Mouse (Mus musculus) heart, embryonic 14.5 days (tissue): Measurements from ENCODE around the gene Trpc4ap. TPM values are rescaled to one million over a fixed set of nuclear protein-coding genes. Genes with fewer than 3 reads are reported as not detected.
"Not testable (repeated sequence)": the region's sequence is repeated elsewhere in the genome, so short reads cannot be mapped to it uniquely, and the experiment has no call there.

Source experiments
- ATAC-seq: fragments of 200-750 bp; cut with Nextera tagmentation; 2 replicates; pipeline ENCODE4 v1.8.0; 2017; ENCODE audit warnings: low read depth, moderate TSS enrichment; ENCODE audit not compliant: insufficient number of reproducible peaks, insufficient read depth, low FRiP score
- H3K27ac ChIP-seq, 2 experiments: fragments of 200-500 bp in 1 of 2; fragments of 300-500 bp in 1 of 2; sonication (generic) in 1 of 2; replicated peaks in 1 of 2; 2 replicates each; pipeline ENCODE4 v1.5.1; 2012 to 2014; ENCODE audit warnings: low read depth in 2 of 2, low read length in 2 of 2, control low read depth in 1 of 2, mild to moderate bottlenecking in 1 of 2, mixed read lengths in 1 of 2; ENCODE audit not compliant: control insufficient read depth in 1 of 2, insufficient read depth in 1 of 2
- H3K27me3 ChIP-seq: fragments of 300-500 bp; sonication (generic); 2 replicates; pipeline ENCODE4 v1.6.1; 2014; ENCODE audit warnings: mild to moderate bottlenecking, low read length, control low read depth; ENCODE audit not compliant: control insufficient read depth, insufficient read depth
- H3K36me3 ChIP-seq: fragments of 300-500 bp; sonication (generic); 2 replicates; pipeline ENCODE4 v1.6.1; 2014; ENCODE audit warnings: mild to moderate bottlenecking, control low read depth, low read length, mixed read lengths; ENCODE audit not compliant: control insufficient read depth, insufficient read depth
- H3K4me1 ChIP-seq, 2 experiments: fragments of 200-500 bp in 1 of 2; fragments of 300-500 bp in 1 of 2; sonication (generic) in 1 of 2; 2 replicates each; pipeline ENCODE4 v1.6.1; 2012 to 2014; ENCODE audit warnings: low read length in 2 of 2, control low read depth in 1 of 2, mixed read lengths in 1 of 2; ENCODE audit not compliant: control insufficient read depth in 2 of 2, insufficient read depth in 2 of 2
- H3K4me2 ChIP-seq: fragments of 300-500 bp; sonication (generic); 2 replicates; pipeline ENCODE4 v1.6.1; 2014; ENCODE audit warnings: mild to moderate bottlenecking, low read length
- H3K4me3 ChIP-seq, 2 experiments: fragments of 200-500 bp in 1 of 2; fragments of 300-500 bp in 1 of 2; sonication (generic) in 1 of 2; 2 replicates each; pipeline ENCODE4 v1.5.1; 2012 to 2014; ENCODE audit warnings: low read length in 2 of 2, mild to moderate bottlenecking in 2 of 2, control low read depth in 1 of 2, low read depth in 1 of 2, moderate library complexity in 1 of 2; ENCODE audit not compliant: control insufficient read depth in 1 of 2, insufficient read depth in 1 of 2
- H3K9ac ChIP-seq: fragments of 300-500 bp; sonication (generic); 2 replicates; pipeline ENCODE4 v1.6.1; 2014; ENCODE audit warnings: mild to moderate bottlenecking, low read length
- H3K9me3 ChIP-seq: fragments of 300-500 bp; sonication (generic); 2 replicates; pipeline ENCODE4 v1.6.1; 2016; ENCODE audit warnings: low read length, control low read depth; ENCODE audit not compliant: control insufficient read depth
- WGBS: fragments of 180-500 bp; shearing (Covaris S2); extraction: QIAGEN DNeasy Blood & Tissue Kit; methylation state at CpG from one replicate; pipeline ENCODE4 v1.1.7; 2014; 5-methylcytosine and 5-hydroxymethylcytosine counted together
- polyA plus RNA-seq: library from polyadenylated mRNA; unstranded; fragments of >200 nt; fragmentation: Nextera tagmentation; extraction: Ambion mirVana; gene quantifications from 2 replicates; pipeline ENCODE4 v1.2.1, GENCODE M21; 2014

The Trpc4ap gene
- polyA plus RNA-seq, 1 experiment from 2014 or later, result 108 TPM

- Histone ChIP-seq H3K4me1 (0 out of 4 replicates have a peak, but pooled peaks cover 0 to 4% of the 10 kb centered on the region in 2 experiments), H3K27me3 (no peaks in the 10 kb centered on the region), H3K27ac (no peak overlapping the region), H3K4me2 (no peak overlapping the region), H3K4me3 (no peak overlapping the region), H3K36me3 (peaks cover 49% of the 10 kb centered on the region), H3K9me3 (no peaks in the 10 kb centered on the region), H3K9ac (no peak overlapping the region; the same call in 1 of the 2 replicates)
- ATAC-seq, result no peak
- 65% methylated on average over 4 of the region's 4 CpGs for WGBS
These were observed 15.1 kb upstream of the Trpc4ap start for GRCm38 (mm10) chr2:155707251-155707650.

- H3K4me2 ChIP-seq, result no peak overlapping the region
- 78% methylated on average over 4 of the region's 4 CpGs for WGBS
- no peak overlapping the region for H3K9ac ChIP-seq
- H3K9me3 ChIP-seq, result no peaks in the 10 kb centered on the region
- H3K36me3 ChIP-seq, result peaks cover 26% of the 10 kb centered on the region
- no peak for ATAC-seq
- H3K27ac ChIP-seq, result no peak overlapping the region
- no peaks in the 10 kb centered on the region for H3K27me3 ChIP-seq
- H3K4me1 ChIP-seq, result 0 out of 4 replicates have a peak, but pooled peaks cover 0 to 4% of the 10 kb centered on the region in 2 experiments
- no peak overlapping the region for H3K4me3 ChIP-seq
These were observed 11.4 kb upstream of the Trpc4ap start for GRCm38 (mm10) chr2:155703630-155704029.

- Histone ChIP-seq H3K9me3 (no peaks in the 10 kb centered on the region), H3K4me2 (no peak overlapping the region), H3K4me3 (no peak overlapping the region), H3K36me3 (peaks cover 19% of the 10 kb centered on the region), H3K27ac (no peak overlapping the region), H3K27me3 (no peaks in the 10 kb centered on the region), H3K4me1 (no peaks in the 10 kb centered on the region), H3K9ac (no peak overlapping the region)
- WGBS, result 85% methylated on average over 19 of the region's 19 CpGs
- ATAC-seq, result no peak
These were observed 9.3 kb upstream of the Trpc4ap start for GRCm38 (mm10) chr2:155701399-155701919.

GRCm38 (mm10) chr2:155698443-155698842 is 6.3 kb upstream of the Trpc4ap start:
- ATAC-seq, H3K27me3 ChIP-seq, H3K4me2 ChIP-seq, H3K27ac ChIP-seq, H3K4me3 ChIP-seq, H3K4me1 ChIP-seq, H3K9ac ChIP-seq, H3K9me3 ChIP-seq: not testable (repeated sequence)
- WGBS, result 88% methylated on average over 6 of the region's 6 CpGs
- H3K36me3 ChIP-seq, result peaks cover 14% of the 10 kb centered on the region

- no peak overlapping the region for H3K9ac ChIP-seq
- H3K36me3 ChIP-seq, result peaks cover 4% of the 10 kb centered on the region
- H3K9me3 ChIP-seq, result no peaks in the 10 kb centered on the region
- no peaks in the 10 kb centered on the region for H3K4me1 ChIP-seq
- no peak overlapping the region for H3K27ac ChIP-seq
- no peak for ATAC-seq
- no peak overlapping the region for H3K4me3 ChIP-seq
- 69% methylated on average over 7 of the region's 7 CpGs for WGBS
- H3K4me2 ChIP-seq, result no peak overlapping the region
- H3K27me3 ChIP-seq, result no peaks in the 10 kb centered on the region
These were observed 4.7 kb upstream of the Trpc4ap start for GRCm38 (mm10) chr2:155696851-155697250.

- H3K9ac ChIP-seq, result no peak overlapping the region
- H3K4me3 ChIP-seq, result no peak overlapping the region
- H3K9me3 ChIP-seq, result no peaks in the 10 kb centered on the region
- H3K4me1 ChIP-seq, result 0 out of 4 replicates have a peak, but pooled peaks cover 0 to 3% of the 10 kb centered on the region in 2 experiments
- H3K4me2 ChIP-seq, result no peak overlapping the region
- H3K27me3 ChIP-seq, result no peaks in the 10 kb centered on the region
- H3K27ac ChIP-seq, result no peak overlapping the region
- no peaks in the 10 kb centered on the region for H3K36me3 ChIP-seq
- no peak for ATAC-seq
- 17% methylated on average over 7 of the region's 7 CpGs for WGBS
These were observed 3.9 kb upstream of the Trpc4ap start for GRCm38 (mm10) chr2:155696091-155696558.

GRCm38 (mm10) chr2:155695316-155695715 is 3.1 kb upstream of the Trpc4ap start:
- H3K27ac ChIP-seq, result no peak overlapping the region
- H3K9me3 ChIP-seq, result no peaks in the 10 kb centered on the region
- H3K4me2 ChIP-seq, result no peak overlapping the region
- no peaks in the 10 kb centered on the region for H3K27me3 ChIP-seq
- H3K4me3 ChIP-seq, result no peak overlapping the region
- ATAC-seq, result no peak
- H3K4me1 ChIP-seq, result peaks cover 0 to 11% of the 10 kb centered on the region in 2 experiments; a peak in 2 of 4 replicates
- no peak overlapping the region for H3K9ac ChIP-seq
- WGBS, result 67% methylated on average over 3 of the region's 3 CpGs
- no peaks in the 10 kb centered on the region; the same call in 1 of the 2 replicates for H3K36me3 ChIP-seq

- Histone ChIP-seq H3K4me1 (peaks cover 0 to 12% of the 10 kb centered on the region in 2 experiments; a peak in 2 of 4 replicates), H3K9ac (no peak overlapping the region), H3K4me2 (no peak overlapping the region), H3K27me3 (no peaks in the 10 kb centered on the region), H3K27ac (no peak overlapping the region), H3K36me3 (no peaks in the 10 kb centered on the region; the same call in 1 of the 2 replicates), H3K4me3 (no peak overlapping the region), H3K9me3 (no peaks in the 10 kb centered on the region)
- ATAC-seq, result no peak
- 65% methylated on average over 2 of the region's 2 CpGs for WGBS
These were observed 2.4 kb upstream of the Trpc4ap start for GRCm38 (mm10) chr2:155694564-155694963.
